Mouse (Mus musculus) embryonic facial prominence, embryonic 12.5 days (tissue): Measurements from ENCODE around the gene Glod4. TPM values are rescaled to one million over a fixed set of nuclear protein-coding genes. Genes with fewer than 3 reads are reported as not detected.
A peak's percentile ranks its signal among the peaks of the same experiment; 100 is the strongest.
"Not testable (repeated sequence)": the region's sequence is repeated elsewhere in the genome, so short reads cannot be mapped to it uniquely, and the experiment has no call there.

Experiments used
- ATAC-seq: fragments of 200-750 bp; cut with Nextera tagmentation; 2 replicates; pipeline ENCODE4 v1.8.0; 2017; ENCODE audit not compliant: insufficient number of reproducible peaks, insufficient read depth, low FRiP score, low TSS enrichment
- H3K27ac ChIP-seq: fragments of 300-500 bp; sonication (generic); 2 replicates; pipeline ENCODE4 v1.5.1; 2016; ENCODE audit warnings: mild to moderate bottlenecking
- H3K27me3 ChIP-seq: fragments of 300-500 bp; sonication (generic); 2 replicates; pipeline ENCODE4 v1.6.1; 2016; ENCODE audit warnings: mild to moderate bottlenecking, moderate library complexity
- H3K36me3 ChIP-seq: fragments of 300-500 bp; sonication (generic); 2 replicates; pipeline ENCODE4 v1.6.1; 2016; ENCODE audit warnings: mild to moderate bottlenecking
- H3K4me1 ChIP-seq: fragments of 300-500 bp; sonication (generic); 2 replicates; pipeline ENCODE4 v1.6.1; 2016
- H3K4me2 ChIP-seq: fragments of 300-500 bp; sonication (generic); replicated peaks from 2 replicates; pipeline ENCODE4 v1.6.1; 2016; ENCODE audit warnings: mild to moderate bottlenecking, moderate library complexity
- H3K4me3 ChIP-seq: fragments of 300-500 bp; sonication (generic); 2 replicates; pipeline ENCODE4 v1.5.1; 2016; ENCODE audit warnings: mild to moderate bottlenecking
- H3K9ac ChIP-seq: fragments of 300-500 bp; sonication (generic); 2 replicates; pipeline ENCODE4 v1.6.1; 2016; ENCODE audit warnings: mild to moderate bottlenecking, moderate library complexity
- H3K9me3 ChIP-seq: fragments of 300-500 bp; sonication (generic); 2 replicates; pipeline ENCODE4 v1.6.1; 2016; ENCODE audit warnings: mild to moderate bottlenecking, moderate library complexity
- WGBS: fragments of 180-500 bp; shearing (Covaris S2); methylation state at CpG from one replicate; pipeline ENCODE4 v1.1.7; 2016; 5-methylcytosine and 5-hydroxymethylcytosine counted together
- polyA plus RNA-seq: library from polyadenylated mRNA; unstranded; fragments of >200 nt; fragmentation: Nextera tagmentation; extraction: Ambion mirVana; gene quantifications from 2 replicates; pipeline ENCODE4 v1.2.1, GENCODE M21; 2016

Glod4 gene
- polyA plus RNA-seq, 1 experiment from 2014 or later = 126 TPM

GRCm38 (mm10) chr11:76217390-76217800, 26.1 kb downstream of the Glod4 start, which contains the start of the genes Dbil5 and Gemin4:
Gene Dbil5, plus strand, starts transcription at chr11:76217608.
Gene Gemin4, minus strand, starts transcription at chr11:76217664.
- H3K36me3 ChIP-seq = peaks cover 41% of the 10 kb centered on the region
- H3K4me1 ChIP-seq = no peaks in the 10 kb centered on the region; the same call in 1 of the 2 replicates
- H3K27me3 ChIP-seq = no peaks in the 10 kb centered on the region
- peak; percentile 96 for ATAC-seq
- WGBS = under 1% methylated on average over 35 of the region's 35 CpGs
- H3K9ac ChIP-seq = peak within 1 kb of the TSS; percentile 90
- peak within 1 kb of the TSS; percentile 78 for H3K4me3 ChIP-seq
- H3K27ac ChIP-seq = peak within 1 kb of the TSS; percentile 95
- H3K9me3 ChIP-seq = no peaks in the 10 kb centered on the region
- H3K4me2 ChIP-seq = peak within 1 kb of the TSS; percentile 53

GRCm38 (mm10) chr11:76216681-76217389, 26.7 kb downstream of the Glod4 start:
- Histone ChIP-seq H3K36me3 (peaks cover 41% of the 10 kb centered on the region), H3K27me3 (no peaks in the 10 kb centered on the region), H3K4me1 (no peaks in the 10 kb centered on the region; the same call in 1 of the 2 replicates), H3K4me3 (peak overlapping the region; percentile 78), H3K27ac (peak overlapping the region; percentile 95), H3K9me3 (no peaks in the 10 kb centered on the region), H3K4me2 (peak overlapping the region; percentile 53), H3K9ac (peak overlapping the region; percentile 90)
- ATAC-seq = no peak; the same call in 1 of the 2 replicates
- WGBS = 3% methylated on average over 33 of the region's 33 CpGs

GRCm38 (mm10) chr11:76216049-76216540, 27.4 kb downstream of the Glod4 start:
- H3K4me1 ChIP-seq = no peaks in the 10 kb centered on the region; the same call in 1 of the 2 replicates
- H3K9ac ChIP-seq = no peak overlapping the region
- H3K36me3 ChIP-seq = peaks cover 37% of the 10 kb centered on the region
- peak overlapping the region; percentile 78 for H3K4me3 ChIP-seq
- no peak for ATAC-seq
- WGBS = 91% methylated on average over 5 of the region's 5 CpGs
- H3K9me3 ChIP-seq = no peaks in the 10 kb centered on the region
- H3K27ac ChIP-seq = peak overlapping the region; percentile 95; the same call in 1 of the 2 replicates
- no peaks in the 10 kb centered on the region for H3K27me3 ChIP-seq
- peak overlapping the region; percentile 53 for H3K4me2 ChIP-seq

GRCm38 (mm10) chr11:76215011-76215410, 28.5 kb downstream of the Glod4 start:
- no peaks in the 10 kb centered on the region for H3K27me3 ChIP-seq
- no peaks in the 10 kb centered on the region; the same call in 1 of the 2 replicates for H3K4me1 ChIP-seq
- no peaks in the 10 kb centered on the region for H3K9me3 ChIP-seq
- no peak overlapping the region for H3K4me3 ChIP-seq
- WGBS = 95% methylated on average over 2 of the region's 2 CpGs
- no peak overlapping the region for H3K9ac ChIP-seq
- no peak overlapping the region for H3K27ac ChIP-seq
- peaks cover 42% of the 10 kb centered on the region for H3K36me3 ChIP-seq
- no peak for ATAC-seq
- H3K4me2 ChIP-seq = no peak overlapping the region

- WGBS = 70% methylated on average over 5 of the region's 5 CpGs
- Histone ChIP-seq H3K27me3 (no peaks in the 10 kb centered on the region), H3K27ac (no peak overlapping the region), H3K36me3 (peaks cover 44% of the 10 kb centered on the region), H3K4me2 (no peak overlapping the region), H3K9me3 (no peaks in the 10 kb centered on the region), H3K4me3 (no peak overlapping the region), H3K4me1 (no peaks in the 10 kb centered on the region; the same call in 1 of the 2 replicates), H3K9ac (no peak overlapping the region)
- ATAC-seq = no peak
Measured at GRCm38 (mm10) chr11:76213841-76214240, 29.7 kb downstream of the Glod4 start.

- H3K4me3 ChIP-seq, ATAC-seq, H3K27me3 ChIP-seq, H3K9ac ChIP-seq, H3K9me3 ChIP-seq, H3K27ac ChIP-seq, H3K4me2 ChIP-seq, H3K4me1 ChIP-seq: not testable (repeated sequence)
- 92% methylated on average over 5 of the region's 6 CpGs for WGBS
- H3K36me3 ChIP-seq = peaks cover 61% of the 10 kb centered on the region
Measured at GRCm38 (mm10) chr11:76211595-76211994, 31.9 kb downstream of the Glod4 start.

- no peak overlapping the region for H3K4me2 ChIP-seq
- no peak overlapping the region for H3K27ac ChIP-seq
- no peaks in the 10 kb centered on the region for H3K4me1 ChIP-seq
- ATAC-seq = no peak
- WGBS = 89% methylated on average over 13 of the region's 13 CpGs
- no peaks in the 10 kb centered on the region for H3K27me3 ChIP-seq
- no peak overlapping the region for H3K4me3 ChIP-seq
- H3K9me3 ChIP-seq = no peaks in the 10 kb centered on the region
- H3K9ac ChIP-seq = no peak overlapping the region
- peaks cover 68% of the 10 kb centered on the region for H3K36me3 ChIP-seq
Measured at GRCm38 (mm10) chr11:76210228-76210985, 33.1 kb downstream of the Glod4 start.

GRCm38 (mm10) chr11:76206793-76207192, 36.7 kb downstream of the Glod4 start:
- H3K9ac ChIP-seq = no peak overlapping the region
- H3K9me3 ChIP-seq = no peaks in the 10 kb centered on the region
- no peak overlapping the region for H3K4me3 ChIP-seq
- no peaks in the 10 kb centered on the region for H3K27me3 ChIP-seq
- WGBS = 91% methylated on average over 5 of the region's 5 CpGs
- H3K4me2 ChIP-seq = no peak overlapping the region
- peaks cover 42% of the 10 kb centered on the region for H3K36me3 ChIP-seq
- H3K27ac ChIP-seq = no peak overlapping the region
- ATAC-seq = no peak
- peaks cover 9% of the 10 kb centered on the region; the same call in 1 of the 2 replicates for H3K4me1 ChIP-seq

GRCm38 (mm10) chr11:76201761-76202674, 41.5 kb downstream of the Glod4 start:
- Histone ChIP-seq H3K4me1 (peaks cover 9% of the 10 kb centered on the region; the same call in 1 of the 2 replicates), H3K9ac (peak overlapping the region; percentile 89), H3K4me2 (peak overlapping the region; percentile 89), H3K36me3 (0 out of 2 replicates have a peak, but pooled peaks cover 7% of the 10 kb centered on the region), H3K4me3 (peak overlapping the region; percentile 86), H3K27ac (peak overlapping the region; percentile 84), H3K9me3 (no peaks in the 10 kb centered on the region), H3K27me3 (no peaks in the 10 kb centered on the region)
- peak; percentile 93 for ATAC-seq
- under 1% methylated on average over 81 of the region's 90 CpGs for WGBS

GRCm38 (mm10) chr11:76196977-76197469, 46.5 kb downstream of the Glod4 start:
- no peaks in the 10 kb centered on the region for H3K4me1 ChIP-seq
- WGBS = 48% methylated on average over 8 of the region's 8 CpGs
- H3K27me3 ChIP-seq = no peaks in the 10 kb centered on the region
- no peak for ATAC-seq
- no peak overlapping the region for H3K27ac ChIP-seq
- H3K4me3 ChIP-seq = no peak overlapping the region
- H3K4me2 ChIP-seq = no peak overlapping the region
- H3K9me3 ChIP-seq = no peaks in the 10 kb centered on the region
- H3K36me3 ChIP-seq = no peaks in the 10 kb centered on the region
- no peak overlapping the region for H3K9ac ChIP-seq
